Mouse (Mus musculus) CH12.LX (cell line): Measurements from ENCODE around the gene Babam2. TPM values are rescaled to one million over a fixed set of nuclear protein-coding genes. Genes with fewer than 3 reads are reported as not detected.

Experiments
- DNase-seq: peaks from one replicate; pipeline ENCODE4 v3.0.0-alpha.2; 2013; ENCODE audit errors: extremely low read depth
- H3K27ac ChIP-seq: 2 replicates; pipeline ENCODE4 v1.5.1; 2012; ENCODE audit warnings: low read depth, mild to moderate bottlenecking, control low read depth, moderate library complexity; ENCODE audit not compliant: insufficient read depth
- H3K27me3 ChIP-seq: replicated peaks from 2 replicates; pipeline ENCODE3; 2012; ENCODE audit warnings: inconsistent platforms
- H3K36me3 ChIP-seq, 2 experiments: replicated peaks in 1 of 2; 2 replicates each; pipeline versions ENCODE3 to v1.6.1; 2012; ENCODE audit warnings: inconsistent platforms in 1 of 2, low read length in 1 of 2, mild to moderate bottlenecking in 1 of 2, mixed read lengths in 1 of 2, moderate library complexity in 1 of 2; ENCODE audit not compliant: control insufficient read depth in 1 of 2, insufficient read depth in 1 of 2
- H3K4me1 ChIP-seq, 2 experiments: 2 replicates each; pipeline ENCODE4 v1.6.1; 2012; ENCODE audit warnings: inconsistent platforms in 1 of 2, moderate library complexity in 1 of 2; ENCODE audit not compliant: insufficient read depth in 2 of 2, control insufficient read depth in 1 of 2
- H3K4me2 ChIP-seq: 2 replicates; pipeline ENCODE4 v1.6.1; 2012; ENCODE audit warnings: low read depth, mild to moderate bottlenecking, control low read depth; ENCODE audit not compliant: poor library complexity, insufficient read depth, severe bottlenecking
- H3K4me3 ChIP-seq, 3 experiments: fragments of 150-350 bp in 1 of 3; sonication (generic) in 1 of 3; replicated peaks in 1 of 3; 2 replicates each; pipeline versions ENCODE3 to v1.5.1; 2011 to 2012; ENCODE audit warnings: low read depth in 2 of 3, low read length in 2 of 3, mild to moderate bottlenecking in 2 of 3, moderate library complexity in 2 of 3, control low read depth in 1 of 3, improper control_type of control experiment in 1 of 3, inconsistent platforms in 1 of 3, mixed read lengths in 1 of 3; ENCODE audit not compliant: poor library complexity in 1 of 3
- H3K79me2 ChIP-seq: replicated peaks from 2 replicates; pipeline ENCODE4 v1.6.1; 2012; ENCODE audit warnings: mild to moderate bottlenecking, moderate library complexity; ENCODE audit not compliant: control insufficient read depth, poor library complexity, insufficient read depth, severe bottlenecking; ENCODE audit errors: extremely low read depth
- H3K9ac ChIP-seq: 2 replicates; pipeline ENCODE4 v1.6.1; 2012; ENCODE audit warnings: low read depth, mild to moderate bottlenecking, control low read depth, moderate library complexity; ENCODE audit not compliant: insufficient read depth
- H3K9me3 ChIP-seq: replicated peaks from 2 replicates; pipeline ENCODE3; 2012; ENCODE audit warnings: low read length, inconsistent platforms, mixed read lengths
- BHLHE40 ChIP-seq: IDR thresholded peaks from 2 replicates; pipeline ENCODE4 v1.6.1; 2011; ENCODE audit warnings: mild to moderate bottlenecking, low read depth, low read length, improper control_type of control experiment
- CTCF ChIP-seq, 2 experiments: IDR thresholded peaks in 1 of 2; conservative IDR thresholded peaks in 1 of 2; 2 replicates each; pipeline ENCODE4 v1.5.1; 2011 to 2012; ENCODE audit warnings: low read depth in 2 of 2, low read length in 2 of 2, improper control_type of control experiment in 1 of 2, inconsistent platforms in 1 of 2, mild to moderate bottlenecking in 1 of 2, moderate library complexity in 1 of 2
- ELF1 ChIP-seq: IDR thresholded peaks from 2 replicates; pipeline ENCODE4 v1.6.1; 2014; ENCODE audit warnings: low read depth, mild to moderate bottlenecking, inconsistent platforms, low read length, improper control_type of control experiment
- ETS1 ChIP-seq: conservative IDR thresholded peaks from 2 replicates; pipeline ENCODE4 v1.6.1; 2012; ENCODE audit warnings: low read depth, mild to moderate bottlenecking, inconsistent platforms, low read length, improper control_type of control experiment, moderate library complexity
- GABPA ChIP-seq: IDR thresholded peaks from 2 replicates; pipeline ENCODE4 v1.6.1; 2012; ENCODE audit warnings: low read depth, low read length, improper control_type of control experiment, inconsistent platforms; ENCODE audit not compliant: insufficient replicate concordance
- IRF4 ChIP-seq: IDR thresholded peaks from 2 replicates; pipeline ENCODE4 v1.6.1; 2014; ENCODE audit warnings: low read depth, mild to moderate bottlenecking, inconsistent platforms, low read length, improper control_type of control experiment
- JUN ChIP-seq: IDR thresholded peaks from 2 replicates; pipeline ENCODE4 v1.6.1; 2011; ENCODE audit warnings: low read depth, mild to moderate bottlenecking, low read length, improper control_type of control experiment, moderate library complexity; ENCODE audit not compliant: insufficient read depth
- KAT2A ChIP-seq: IDR thresholded peaks from 2 replicates; pipeline ENCODE4 v1.6.1; 2012; ENCODE audit warnings: low read length, improper control_type of control experiment, inconsistent platforms; ENCODE audit not compliant: insufficient replicate concordance
- MAFK ChIP-seq: IDR thresholded peaks from 2 replicates; pipeline ENCODE4 v1.6.1; 2011; ENCODE audit warnings: low read length, improper control_type of control experiment; ENCODE audit not compliant: insufficient replicate concordance
- MEF2A ChIP-seq: IDR thresholded peaks from 2 replicates; pipeline ENCODE4 v1.6.1; 2014; ENCODE audit warnings: low read depth, mild to moderate bottlenecking, inconsistent platforms, low read length, improper control_type of control experiment, borderline replicate concordance
- NELFE ChIP-seq: IDR thresholded peaks from 2 replicates; pipeline ENCODE4 v1.6.1; 2011; ENCODE audit warnings: low read depth, low read length, improper control_type of control experiment
- POLR2A ChIP-seq: IDR thresholded peaks from 2 replicates; pipeline ENCODE4 v1.6.1; 2011; ENCODE audit warnings: low read depth, mild to moderate bottlenecking, improper control_type of control experiment, low read length
- POLR2AphosphoS2 ChIP-seq: IDR thresholded peaks from 2 replicates; pipeline ENCODE4 v1.6.1; 2011; ENCODE audit warnings: low read depth, low read length, improper control_type of control experiment
- RAD21 ChIP-seq: IDR thresholded peaks from 2 replicates; pipeline ENCODE4 v1.6.1; 2011; ENCODE audit warnings: low read depth, mild to moderate bottlenecking, low read length, improper control_type of control experiment, moderate library complexity
- SIN3A ChIP-seq: IDR thresholded peaks from 2 replicates; pipeline ENCODE4 v1.6.1; 2012; ENCODE audit warnings: low read length, improper control_type of control experiment, inconsistent platforms
- SMC3 ChIP-seq: IDR thresholded peaks from 2 replicates; pipeline ENCODE4 v1.6.1; 2011; ENCODE audit warnings: low read depth, low read length, improper control_type of control experiment
- ZC3H11A ChIP-seq: IDR thresholded peaks from 2 replicates; pipeline ENCODE4 v1.6.1; 2012; ENCODE audit warnings: low read depth, mild to moderate bottlenecking, inconsistent platforms, low read length, improper control_type of control experiment
- ZKSCAN1 ChIP-seq: IDR thresholded peaks from 2 replicates; pipeline ENCODE4 v1.6.1; 2012; ENCODE audit warnings: low read depth, inconsistent platforms, low read length, improper control_type of control experiment, borderline replicate concordance
- ZMIZ1 ChIP-seq: IDR thresholded peaks from 2 replicates; pipeline ENCODE4 v1.6.1; 2012; ENCODE audit warnings: low read depth, mild to moderate bottlenecking, inconsistent platforms, low read length, improper control_type of control experiment
- dilution Hi-C: fragments of 300-500 bp; cut with MboI; formaldehyde crosslinking; loops from 2 replicates; pipeline ENCODE4 v1.14.3; 2020; ENCODE audit warnings: low sequenced_read_pairs; ENCODE audit not compliant: extremely low pct_unique_long_range_greater_than_20kb, extremely low pct_ligation_motif_present
- in situ Hi-C: fragments of 300-500 bp; cut with MboI; formaldehyde crosslinking; loops from 3 replicates; pipeline ENCODE4 v1.14.3; 2019; ENCODE audit warnings: low sequenced_read_pairs, low pct_ligation_motif_present, low pct_unique_long_range_greater_than_20kb, mixed read lengths
- polyA plus RNA-seq: library from polyadenylated mRNA; unstranded; fragments of >175 nt; gene quantifications from 2 replicates; pipeline ENCODE4 v1.2.1, GENCODE M21; 2012; ENCODE audit warnings: low read depth; ENCODE audit not compliant: insufficient read length
- total RNA-seq, 2 experiments: library from RNA; depleted of rRNA; stranded (reverse); fragments of 300-350 nt in 1 of 2; fragments of >200 nt in 1 of 2; gene quantifications; 2 replicates each; pipeline ENCODE4 v1.2.3; 2012 to 2014

The Babam2 gene
- total and polyA plus RNA-seq, 3 experiments, result 38.2 to 78.0 (median 39.8) TPM

- dilution Hi-C loops, result no loop called here
- Histone ChIP-seq H3K9me3 (no peaks in the 10 kb centered on the region), H3K4me3 (no peak overlapping the region), H3K4me2 (no peak overlapping the region), H3K27ac (no peak overlapping the region), H3K4me1 (peaks cover 4 to 21% of the 10 kb centered on the region in 2 experiments; a peak in 3 of 4 replicates), H3K79me2 (no peaks in the 10 kb centered on the region), H3K36me3 (peaks cover 0 to 6% of the 10 kb centered on the region in 2 experiments), H3K27me3 (no peaks in the 10 kb centered on the region), H3K9ac (no peak overlapping the region)
- TF ChIP-seq ZKSCAN1 (no peak), KAT2A (no peak), IRF4 (no peak)
- in situ Hi-C loops, result no loop called here
- no peak for DNase-seq
Measured at GRCm38 (mm10) chr5:31918566-31918965, 221.1 kb downstream of the Babam2 start.

- in situ Hi-C loops, result no loop called here
- Histone ChIP-seq H3K79me2 (no peaks in the 10 kb centered on the region), H3K4me3 (no peak overlapping the region), H3K9me3 (no peaks in the 10 kb centered on the region), H3K9ac (no peak overlapping the region), H3K27ac (no peak overlapping the region), H3K4me2 (no peak overlapping the region), H3K27me3 (no peaks in the 10 kb centered on the region), H3K36me3 (peaks cover 0 to 5% of the 10 kb centered on the region in 2 experiments), H3K4me1 (peaks cover 2 to 21% of the 10 kb centered on the region in 2 experiments; a peak in 3 of 4 replicates)
- no peak for DNase-seq
- no peak for TF ChIP-seq ETS1
- TF ChIP-seq ZC3H11A, result no peak
- no peak for TF ChIP-seq ELF1
- no peak for TF ChIP-seq JUN
- no peak for TF ChIP-seq POLR2AphosphoS2
- no peak for TF ChIP-seq POLR2A
- TF ChIP-seq NELFE, result no peak
- no peak for TF ChIP-seq MAFK
- TF ChIP-seq BHLHE40, result no peak
- TF ChIP-seq CTCF (conservative IDR thresholded peaks at IDR 0.05 in 1 of 2, IDR thresholded peaks at IDR 0.05 in 1 of 2; ENCODE audit: low read depth in 2 of 2, low read length in 2 of 2), result no peak
- no peak for TF ChIP-seq ZMIZ1
- no peak for TF ChIP-seq GABPA
- no peak for TF ChIP-seq MEF2A
- TF ChIP-seq SMC3, result no peak
- TF ChIP-seq RAD21, result no peak
- TF ChIP-seq SIN3A, result no peak
- dilution Hi-C loops, result no loop called here
Measured at GRCm38 (mm10) chr5:31920129-31920528, 222.6 kb downstream of the Babam2 start.
